ENCODE assay signal across 22 mouse cellular contexts in the genomic region with DNA sequence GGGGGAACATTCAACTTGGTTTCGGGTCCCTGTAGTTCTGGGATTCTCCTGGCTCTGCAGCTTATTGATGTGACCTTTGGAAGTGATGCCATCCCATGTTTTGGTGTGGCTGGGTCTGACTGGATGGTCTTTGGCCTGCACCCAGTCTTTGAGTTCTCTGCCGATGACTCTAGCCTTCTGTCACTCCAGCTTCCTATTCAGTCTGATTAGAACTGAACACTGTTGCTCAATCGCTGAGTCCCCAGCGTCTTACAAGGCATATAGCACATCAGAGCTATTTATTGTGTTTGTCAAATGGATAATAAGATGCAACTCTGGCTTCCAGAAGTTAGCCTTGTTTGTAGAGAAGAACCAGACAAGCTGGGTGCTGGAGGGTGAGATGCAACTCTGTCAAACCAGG. TPM values are rescaled to one million over a fixed set of nuclear protein-coding genes. Genes with fewer than 3 reads are reported as not detected.
DNase-seq lines count a peak whose midpoint lies in the region; ATAC-seq and TF ChIP-seq lines count a peak whose summit lies in the region.
"Had no signal": no experiment of that assay in that cellular context is flagged by ENCODE, and none has a peak within 500 bp of the region (broad histone marks: within the 10 kb centered on the region; RNA-seq: fewer than 3 reads in every experiment).

No protein-coding gene starts in this region.

- H3K4me1 ChIP-seq in liver, postnatal 0 days (ENCODE audit: insufficient read depth), result peaks cover 8% of the 10 kb centered on the region; the same call in 1 of the 2 replicates
- peaks cover 25% of the 10 kb centered on the region for H3K4me1 ChIP-seq in liver, embryonic 12.5 days
- H3K4me1 ChIP-seq in midbrain, embryonic 10.5 days, result peaks cover 19% of the 10 kb centered on the region
- H3K4me1 ChIP-seq in midbrain, embryonic 13.5 days (replicated peaks), result no peaks in the 10 kb centered on the region
- H3K4me1 ChIP-seq in stomach, postnatal 0 days (replicated peaks; ENCODE audit: control insufficient read depth, insufficient read depth), result peaks cover 22% of the 10 kb centered on the region
- H3K4me1 ChIP-seq in forebrain, embryonic 13.5 days, result peaks cover 18% of the 10 kb centered on the region

- no peak overlapping the region for H3K9ac ChIP-seq in liver, postnatal 0 days (replicated peaks)
- H3K9ac ChIP-seq in liver, embryonic 12.5 days, result no peak overlapping the region
- H3K9ac ChIP-seq in midbrain, embryonic 13.5 days (replicated peaks), result no peak overlapping the region
- no peak overlapping the region for H3K9ac ChIP-seq in stomach, postnatal 0 days (ENCODE audit: low read length)
- H3K9ac ChIP-seq in forebrain, embryonic 13.5 days, result no peak overlapping the region
- H3K9ac ChIP-seq: embryonic facial prominence, embryonic 12.5 days; forebrain, embryonic 12.5 days; forebrain, postnatal 0 days; heart, embryonic 15.5 days; hindbrain, embryonic 13.5 days had no signal

- TF ChIP-seq CTCF in liver, postnatal 0 days (IDR thresholded peaks at IDR 0.05; ENCODE audit: low read depth), result no peak
- no peak for TF ChIP-seq CTCF in stomach, postnatal 0 days (IDR thresholded peaks at IDR 0.05; ENCODE audit: low read depth)

- H3K4me2 ChIP-seq in liver, postnatal 0 days (ENCODE audit: low read depth, low read length), result no peak overlapping the region
- H3K4me2 ChIP-seq in liver, embryonic 12.5 days, result no peak overlapping the region
- no peak overlapping the region for H3K4me2 ChIP-seq in midbrain, embryonic 13.5 days (replicated peaks)
- no peak overlapping the region for H3K4me2 ChIP-seq in stomach, postnatal 0 days (replicated peaks; ENCODE audit: low read depth)
- no peak overlapping the region for H3K4me2 ChIP-seq in forebrain, embryonic 13.5 days
- H3K4me2 ChIP-seq: embryonic facial prominence, embryonic 12.5 days; forebrain, embryonic 12.5 days; heart, embryonic 15.5 days; hindbrain, embryonic 13.5 days had no signal

- H3K36me3 ChIP-seq in liver, postnatal 0 days (replicated peaks; ENCODE audit: insufficient read depth, low read length), result no peaks in the 10 kb centered on the region
- no peaks in the 10 kb centered on the region for H3K36me3 ChIP-seq in liver, embryonic 12.5 days
- no peaks in the 10 kb centered on the region for H3K36me3 ChIP-seq in midbrain, embryonic 10.5 days
- no peaks in the 10 kb centered on the region for H3K36me3 ChIP-seq in midbrain, embryonic 13.5 days
- no peaks in the 10 kb centered on the region for H3K36me3 ChIP-seq in stomach, postnatal 0 days (ENCODE audit: control insufficient read depth, insufficient read depth, low read length)
- H3K36me3 ChIP-seq in forebrain, embryonic 13.5 days (ENCODE audit: poor library complexity, severe bottlenecking), result no peaks in the 10 kb centered on the region
- H3K36me3 ChIP-seq: embryonic facial prominence, embryonic 12.5 days; forebrain, embryonic 12.5 days; heart, embryonic 10.5 days; heart, embryonic 15.5 days; hindbrain, embryonic 13.5 days had no signal

- no peaks in the 10 kb centered on the region for H3K9me3 ChIP-seq in liver, postnatal 0 days (ENCODE audit: low read length)
- no peaks in the 10 kb centered on the region for H3K9me3 ChIP-seq in liver, embryonic 12.5 days (replicated peaks)
- H3K9me3 ChIP-seq in midbrain, embryonic 10.5 days (replicated peaks), result no peaks in the 10 kb centered on the region
- H3K9me3 ChIP-seq in midbrain, embryonic 13.5 days, result no peaks in the 10 kb centered on the region
- no peaks in the 10 kb centered on the region for H3K9me3 ChIP-seq in stomach, postnatal 0 days (ENCODE audit: control insufficient read depth, low read length)
- no peaks in the 10 kb centered on the region for H3K9me3 ChIP-seq in forebrain, embryonic 13.5 days (replicated peaks)
- H3K9me3 ChIP-seq: embryonic facial prominence, embryonic 12.5 days; forebrain, embryonic 12.5 days; heart, embryonic 10.5 days; heart, embryonic 15.5 days; hindbrain, embryonic 13.5 days had no signal

- TF ChIP-seq EP300 in liver, postnatal 0 days (IDR thresholded peaks at IDR 0.05; ENCODE audit: low read depth), result no peak
- no peak for TF ChIP-seq EP300 in stomach, postnatal 0 days (optimal IDR thresholded peaks at IDR 0.05)

- H3K27ac ChIP-seq in liver, postnatal 0 days (ENCODE audit: low read depth), result no peak overlapping the region; the same call in 1 of the 2 replicates
- no peak overlapping the region for H3K27ac ChIP-seq in liver, embryonic 12.5 days
- 0 out of 2 replicates have a peak overlapping the region, but pooled peaks have one; percentile 17 for H3K27ac ChIP-seq in midbrain, embryonic 10.5 days (replicated peaks)
- no peak overlapping the region for H3K27ac ChIP-seq in midbrain, embryonic 13.5 days
- H3K27ac ChIP-seq in stomach, postnatal 0 days (replicated peaks), result 0 out of 2 replicates have a peak overlapping the region, but pooled peaks have one; percentile 18
- no peak overlapping the region for H3K27ac ChIP-seq in forebrain, embryonic 13.5 days
- H3K27ac ChIP-seq: embryonic facial prominence, embryonic 12.5 days; forebrain, embryonic 12.5 days; heart, embryonic 10.5 days; heart, embryonic 15.5 days; hindbrain, embryonic 13.5 days; hindbrain, postnatal 0 days had no signal

- no peaks in the 10 kb centered on the region for H3K27me3 ChIP-seq in liver, postnatal 0 days (ENCODE audit: insufficient read depth, low read length)
- no peaks in the 10 kb centered on the region; the same call in 1 of the 2 replicates for H3K27me3 ChIP-seq in liver, embryonic 12.5 days (replicated peaks)
- 0 out of 2 replicates have a peak, but pooled peaks cover 4% of the 10 kb centered on the region for H3K27me3 ChIP-seq in midbrain, embryonic 10.5 days (ENCODE audit: low read depth, poor library complexity, severe bottlenecking)
- H3K27me3 ChIP-seq in midbrain, embryonic 13.5 days, result no peaks in the 10 kb centered on the region
- no peaks in the 10 kb centered on the region for H3K27me3 ChIP-seq in stomach, postnatal 0 days (ENCODE audit: control insufficient read depth, insufficient read depth, low read length)
- H3K27me3 ChIP-seq in forebrain, embryonic 13.5 days, result no peaks in the 10 kb centered on the region
- H3K27me3 ChIP-seq: embryonic facial prominence, embryonic 12.5 days; forebrain, embryonic 12.5 days; heart, embryonic 15.5 days; hindbrain, embryonic 13.5 days had no signal

- no peak overlapping the region for H3K4me3 ChIP-seq in liver, postnatal 0 days (ENCODE audit: low read depth, low read length)
- no peak overlapping the region for H3K4me3 ChIP-seq in liver, embryonic 12.5 days
- no peak overlapping the region for H3K4me3 ChIP-seq in midbrain, embryonic 10.5 days
- H3K4me3 ChIP-seq in midbrain, embryonic 13.5 days (replicated peaks), result no peak overlapping the region
- H3K4me3 ChIP-seq in stomach, postnatal 0 days (ENCODE audit: low read depth, low read length), result no peak overlapping the region
- H3K4me3 ChIP-seq in forebrain, embryonic 13.5 days, result no peak overlapping the region
- H3K4me3 ChIP-seq: embryonic facial prominence, embryonic 12.5 days; forebrain, embryonic 12.5 days; heart, embryonic 10.5 days; heart, embryonic 15.5 days; hindbrain, embryonic 13.5 days had no signal

- peak; percentile 22 for DNase-seq in liver, postnatal 0 days
- no peak for DNase-seq in midbrain, embryonic 10.5 days (ENCODE audit: low spot score)
- DNase-seq in fibroblast of lung, adult 2 months (ENCODE audit: low read depth), result peak; percentile 59
- DNase-seq in stomach, postnatal 0 days (ENCODE audit: low spot score), result no peak
- no peak for DNase-seq in urinary bladder, adult 18-20 months (ENCODE audit: low spot score in 2 of 2)
- DNase-seq: adrenal gland, postnatal 10 days; cerebellum, adult 11-12 months; cerebellum, adult 9-10 months; cerebellum, postnatal 25 days; forebrain, postnatal 0 days; gastrocnemius, postnatal 36 days; heart, adult 11 months; heart, postnatal 14 days had no signal

- 64% methylated on average over 4 of the region's 4 CpGs for whole genome bisulfite sequencing in liver, postnatal 0 days (ENCODE audit: insufficient replicate concordance)
- 66% methylated on average over 4 of the region's 4 CpGs for WGBS in liver, embryonic 12.5 days (ENCODE audit: insufficient replicate concordance)
- WGBS in midbrain, embryonic 10.5 days, result 94% methylated on average over 4 of the region's 4 CpGs
- 93% methylated on average over 4 of the region's 4 CpGs for WGBS in midbrain, embryonic 13.5 days
- WGBS in stomach, postnatal 0 days, result 68% methylated on average over 4 of the region's 4 CpGs
- 95% methylated on average over 4 of the region's 4 CpGs for WGBS in forebrain, embryonic 13.5 days

- peak; percentile 84 for ATAC-seq in liver, postnatal 0 days
- no peak for ATAC-seq in liver, embryonic 12.5 days
- ATAC-seq in midbrain, embryonic 13.5 days, result no peak
- no peak for ATAC-seq in stomach, postnatal 0 days (ENCODE audit: low FRiP score, low TSS enrichment)
- no peak for ATAC-seq in forebrain, embryonic 13.5 days
- ATAC-seq: forebrain, postnatal 0 days; hindbrain, postnatal 0 days had no signal

RNA-seq across cellular contexts. Expression of a gene that starts 45.4 kb away (rescaled TPM):
- polyA plus RNA-seq in liver, postnatal 0 days (2015; fragmentation: Nextera tagmentation; extraction: Ambion mirVana), result 93.3 and 104 TPM in 2 replicates
- 7.1 and 7.7 TPM in 2 replicates for polyA plus RNA-seq in liver, embryonic 12.5 days (2016; fragmentation: Nextera tagmentation; extraction: Ambion mirVana)
- polyA plus RNA-seq in midbrain, embryonic 10.5 days (2016; fragmentation: Nextera tagmentation; extraction: Ambion mirVana), result 0.11 and 0.27 TPM in 2 replicates
- polyA plus RNA-seq in midbrain, embryonic 13.5 days (2015; fragmentation: Nextera tagmentation; extraction: Ambion mirVana), result 0.31 TPM in 1 of 2 replicates, not detected in the other
- polyA plus RNA-seq in stomach, postnatal 0 days (2015; fragmentation: Nextera tagmentation; extraction: Ambion mirVana), result 0.13 and 0.36 TPM in 2 replicates
- polyA plus RNA-seq in forebrain, embryonic 13.5 days (2015; fragmentation: Nextera tagmentation; extraction: Ambion mirVana), result 0.24 TPM in 1 of 2 replicates, not detected in the other
- polyA plus RNA-seq: forebrain, embryonic 12.5 days; forebrain, postnatal 0 days had no signal

Comparison
In these comparisons a context has a peak if more than half of its experiments do, and no peak if none do; other contexts are left out.
1. H3K27ac ChIP-seq: peak in midbrain, embryonic 10.5 days (single experiment) and stomach, postnatal 0 days (single experiment); none in liver, postnatal 0 days (single experiment), liver, embryonic 12.5 days (single experiment), midbrain, embryonic 13.5 days (single experiment) and forebrain, embryonic 13.5 days (single experiment).
2. RNA of a gene that starts 45.4 kb away (polyA plus RNA-seq): 93.3 to 104 TPM in liver, postnatal 0 days; 7.1 to 7.7 TPM in liver, embryonic 12.5 days, 0.31 TPM in midbrain, embryonic 13.5 days, 0.11 to 0.27 TPM in midbrain, embryonic 10.5 days, 0.13 to 0.36 TPM in stomach, postnatal 0 days and 0.24 TPM in forebrain, embryonic 13.5 days; every median in the first group is over 10 times any median in the second.
3. DNase-seq: peak in liver, postnatal 0 days (single experiment) and fibroblast of lung, adult 2 months (single experiment); none in midbrain, embryonic 10.5 days (single experiment), stomach, postnatal 0 days (single experiment) and urinary bladder, adult 18-20 months (0 of 2).